Mouse (Mus musculus) neural tube, embryonic 10.5 days (tissue): ENCODE measurements around the gene Nrxn1.

ENCODE experiments used
- DNase-seq: peaks from one replicate; pipeline ENCODE4 v3.0.0-alpha.2; 2017; ENCODE audit warnings: low spot score; ENCODE audit errors: extremely low spot score

The Nrxn1 gene

DNA sequence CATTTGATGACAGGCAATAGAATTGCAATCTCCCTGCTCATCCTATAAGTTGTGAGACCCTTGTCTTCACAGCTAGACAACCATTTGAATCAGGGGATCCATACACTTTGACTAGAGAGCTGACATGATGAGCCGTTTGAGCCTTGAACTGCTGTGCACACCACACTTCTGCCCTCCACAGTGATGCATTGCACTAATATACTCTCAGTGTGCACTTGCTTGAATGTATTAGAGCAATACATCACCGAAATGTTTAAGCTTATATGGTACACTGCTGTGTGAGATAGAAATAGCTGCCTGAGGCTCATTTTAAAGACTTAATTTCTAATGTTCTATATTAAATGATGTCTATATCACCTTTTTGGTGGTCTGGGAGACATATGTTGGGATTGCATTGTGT lies 430.6 kb downstream of the Nrxn1 start:
- DNase-seq = no peak

- no peak for DNase-seq
These were observed 438.4 kb downstream of the Nrxn1 start for GRCm38 (mm10) chr17:90654506-90654905.

DNA sequence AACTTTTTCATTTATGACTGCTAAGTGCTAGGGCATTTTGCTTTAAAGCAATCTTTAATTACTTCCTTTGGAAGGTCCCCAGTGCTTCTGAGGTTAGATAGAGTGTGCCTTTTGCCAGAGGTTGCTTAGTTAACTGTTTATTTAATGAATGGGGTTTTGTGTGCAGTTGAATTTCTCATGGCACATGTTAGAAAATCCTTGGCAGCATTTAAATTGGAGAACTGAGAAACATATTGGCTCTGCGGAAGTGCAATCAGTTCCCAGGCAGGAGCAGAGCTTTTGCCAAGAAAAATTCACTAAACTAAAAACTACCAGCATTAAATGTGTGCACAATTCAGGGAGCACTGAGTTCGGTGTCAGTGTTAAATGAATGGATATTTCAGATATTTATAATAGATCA lies 439.5 kb downstream of the Nrxn1 start:
- DNase-seq = no peak

- no peak for DNase-seq
These were observed 442.6 kb downstream of the Nrxn1 start for GRCm38 (mm10) chr17:90650279-90650678.

GRCm38 (mm10) chr17:90638970-90639524 lies 453.8 kb downstream of the Nrxn1 start:
- no peak for DNase-seq

- no peak for DNase-seq
These were observed 454.6 kb downstream of the Nrxn1 start for GRCm38 (mm10) chr17:90638183-90638727.

GRCm38 (mm10) chr17:90631371-90631770 lies 461.5 kb downstream of the Nrxn1 start:
- no peak for DNase-seq

- DNase-seq = no peak
These were observed 463.0 kb downstream of the Nrxn1 start for GRCm38 (mm10) chr17:90629851-90630250.

- DNase-seq = no peak
These were observed 464.4 kb downstream of the Nrxn1 start for GRCm38 (mm10) chr17:90628469-90628868.

GRCm38 (mm10) chr17:90628004-90628403 lies 464.9 kb downstream of the Nrxn1 start:
- no peak for DNase-seq

- DNase-seq = no peak
These were observed 465.5 kb downstream of the Nrxn1 start for GRCm38 (mm10) chr17:90627395-90627794.

- no peak for DNase-seq
These were observed 468.1 kb downstream of the Nrxn1 start for GRCm38 (mm10) chr17:90624591-90625266.

DNA sequence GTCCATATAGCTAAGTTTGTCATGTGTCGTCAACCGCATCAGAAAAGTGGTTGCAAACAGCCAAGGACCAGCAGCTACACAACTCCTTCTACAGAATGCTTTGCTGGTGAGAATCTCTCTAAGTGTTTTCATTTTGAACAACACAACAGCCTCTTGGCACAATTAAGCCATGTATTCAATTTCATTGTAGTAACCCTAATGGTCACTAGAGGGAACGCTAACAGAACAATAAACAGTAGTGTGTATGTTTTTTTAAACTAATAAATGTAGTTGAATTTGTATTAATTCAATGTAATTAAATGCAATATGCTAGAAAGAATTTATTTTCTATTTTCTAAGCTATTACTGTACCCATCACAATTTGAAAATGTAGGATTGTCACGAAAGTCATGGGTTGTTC lies 471.0 kb downstream of the Nrxn1 start:
- DNase-seq = no peak

DNA sequence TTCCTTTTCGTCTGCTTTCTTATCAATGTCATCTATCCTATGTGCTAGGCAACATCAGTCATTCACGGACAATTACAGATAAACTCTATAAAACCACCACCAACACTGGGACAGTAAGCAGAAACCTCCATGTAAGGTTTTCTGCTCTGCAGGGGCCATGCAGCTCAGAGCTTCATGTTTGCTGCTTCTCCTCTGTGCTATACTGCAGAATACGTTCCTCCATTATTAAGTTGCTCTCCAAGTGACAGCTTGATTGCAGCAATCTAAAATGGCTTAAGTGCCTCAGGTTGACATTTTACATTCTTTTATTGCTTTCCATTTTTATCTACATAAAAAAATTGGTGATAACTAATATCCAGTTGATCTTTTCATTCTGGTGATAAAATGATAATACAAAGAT lies 477.9 kb downstream of the Nrxn1 start:
- no peak for DNase-seq

DNA sequence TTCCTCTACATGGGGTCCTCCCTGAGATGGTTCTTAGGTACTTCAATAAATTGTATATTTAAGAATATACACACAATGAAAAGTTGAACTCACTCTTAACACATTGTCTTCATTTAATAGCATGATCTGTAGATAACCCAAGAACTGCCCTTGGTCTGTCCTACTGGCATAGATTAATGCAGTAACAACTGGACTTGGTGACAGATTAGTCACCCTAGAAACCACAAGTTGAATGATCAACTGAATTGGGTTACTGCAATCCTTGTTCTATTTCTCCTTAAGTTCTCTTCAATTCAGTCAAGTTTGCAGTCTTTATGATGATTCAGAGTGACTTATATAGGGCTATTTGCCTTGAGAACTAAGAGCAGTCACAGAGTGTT lies 485.5 kb downstream of the Nrxn1 start:
- DNase-seq = no peak

DNA sequence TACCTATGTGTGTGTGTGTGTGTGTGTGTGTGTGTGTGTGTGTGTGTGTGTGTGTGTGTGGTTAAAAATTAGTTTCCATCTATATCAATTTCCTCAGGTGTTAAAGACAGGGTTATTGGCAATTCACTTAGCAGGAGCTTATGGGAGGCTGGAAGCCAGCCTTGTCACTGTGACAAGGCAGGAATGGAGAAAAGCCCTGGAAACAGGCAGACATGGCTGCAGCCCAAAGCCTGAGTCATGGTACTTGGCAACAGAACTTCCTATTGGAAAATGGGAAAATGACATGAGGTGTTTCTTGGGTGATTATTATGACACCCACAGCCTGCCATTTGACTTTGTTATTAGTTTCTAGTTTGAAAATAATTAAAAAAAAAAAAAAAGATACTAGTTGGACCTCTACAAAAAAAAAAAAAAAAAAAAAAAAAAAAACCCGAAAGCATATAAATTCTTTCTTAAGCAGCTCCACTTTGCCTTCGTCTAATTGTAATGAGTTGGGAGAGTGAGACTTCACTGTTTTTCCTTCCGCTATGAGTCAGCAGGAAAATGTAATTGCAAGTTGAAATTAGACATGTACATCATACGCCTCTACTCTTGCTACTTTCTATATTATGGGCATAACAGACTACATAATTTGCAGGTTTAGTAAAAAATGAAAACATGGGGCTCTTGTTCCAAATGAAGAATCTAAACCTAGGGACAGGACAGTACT lies 486.0 kb downstream of the Nrxn1 start:
- no peak for DNase-seq

DNA sequence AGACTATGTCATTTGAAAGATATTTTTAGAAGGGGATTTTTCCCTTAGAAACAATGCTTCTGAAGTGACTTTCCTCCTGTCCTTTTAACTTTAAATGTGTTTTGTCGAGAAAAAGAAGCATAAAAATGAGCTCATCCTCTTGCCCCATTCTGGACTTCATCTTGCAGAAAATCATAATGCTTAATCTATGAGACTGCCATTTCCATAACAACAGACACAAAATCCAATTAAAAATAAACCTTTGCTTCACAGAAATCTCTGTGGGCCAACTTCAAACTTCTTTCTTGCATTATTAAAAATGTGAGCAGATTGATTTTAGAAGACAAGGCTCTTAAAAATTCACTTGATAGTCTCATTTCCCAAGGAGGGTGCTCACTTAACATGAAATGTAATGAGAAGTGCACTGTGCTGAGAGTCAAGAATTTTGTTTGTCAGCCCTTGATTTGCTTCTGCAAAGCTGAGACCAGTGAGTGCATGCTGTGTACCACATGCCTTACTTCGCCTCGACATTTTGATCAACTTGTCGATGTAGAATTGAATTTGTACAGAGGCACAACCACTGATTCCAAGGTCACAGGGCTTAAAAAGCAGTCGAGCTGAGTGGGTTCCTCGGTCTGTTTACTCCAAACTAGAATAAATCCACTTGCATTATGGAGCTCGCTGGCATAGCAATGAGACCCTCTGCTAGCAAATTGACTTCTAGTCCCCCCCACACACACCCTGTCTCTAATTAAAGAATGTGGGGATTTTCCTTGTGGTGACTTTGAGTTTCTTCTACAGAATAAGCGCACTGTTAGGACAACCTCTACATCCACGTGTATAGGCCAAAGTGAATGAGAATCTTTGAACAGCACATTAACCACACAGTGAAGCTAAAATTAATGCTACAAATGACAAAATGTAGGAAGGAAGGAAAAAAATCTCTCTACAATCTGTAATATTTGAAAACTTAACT lies 493.0 kb downstream of the Nrxn1 start:
- no peak for DNase-seq

DNA sequence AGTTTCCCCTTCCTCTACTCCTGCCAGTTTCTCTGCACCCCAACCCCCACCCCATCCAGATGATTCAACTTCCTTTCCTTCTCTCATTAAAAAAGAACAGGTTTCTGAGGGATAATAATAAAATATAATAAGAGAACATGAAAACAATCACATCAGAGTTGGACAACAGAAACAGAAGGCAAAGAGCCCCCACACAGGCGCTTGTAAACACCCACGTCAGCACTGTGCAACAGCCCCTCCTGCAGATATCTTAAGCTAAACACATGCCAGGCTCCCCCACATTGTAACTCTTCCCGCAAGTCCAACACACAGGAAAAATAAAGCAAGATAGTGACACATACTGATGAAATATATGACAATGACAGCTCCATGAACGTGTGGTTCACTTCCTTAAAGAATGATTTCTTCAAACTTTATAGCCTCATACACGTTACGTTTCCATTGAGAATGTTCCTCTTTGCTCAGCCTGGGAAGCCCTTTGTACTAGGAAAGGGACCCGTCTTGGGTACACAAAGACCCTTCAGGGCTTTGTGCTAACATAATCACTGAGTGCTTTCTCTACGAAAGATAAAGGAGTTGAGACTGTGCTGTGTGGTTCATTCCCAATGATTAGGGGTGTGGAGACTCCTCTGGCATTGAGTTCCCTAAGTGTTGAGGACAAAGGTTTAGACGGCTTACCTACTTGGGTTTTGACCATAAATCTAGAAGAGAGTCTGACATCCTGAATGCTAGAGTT lies 497.9 kb downstream of the Nrxn1 start:
- no peak for DNase-seq

- no peak for DNase-seq
These were observed 506.0 kb downstream of the Nrxn1 start for GRCm38 (mm10) chr17:90586891-90587290.

DNA sequence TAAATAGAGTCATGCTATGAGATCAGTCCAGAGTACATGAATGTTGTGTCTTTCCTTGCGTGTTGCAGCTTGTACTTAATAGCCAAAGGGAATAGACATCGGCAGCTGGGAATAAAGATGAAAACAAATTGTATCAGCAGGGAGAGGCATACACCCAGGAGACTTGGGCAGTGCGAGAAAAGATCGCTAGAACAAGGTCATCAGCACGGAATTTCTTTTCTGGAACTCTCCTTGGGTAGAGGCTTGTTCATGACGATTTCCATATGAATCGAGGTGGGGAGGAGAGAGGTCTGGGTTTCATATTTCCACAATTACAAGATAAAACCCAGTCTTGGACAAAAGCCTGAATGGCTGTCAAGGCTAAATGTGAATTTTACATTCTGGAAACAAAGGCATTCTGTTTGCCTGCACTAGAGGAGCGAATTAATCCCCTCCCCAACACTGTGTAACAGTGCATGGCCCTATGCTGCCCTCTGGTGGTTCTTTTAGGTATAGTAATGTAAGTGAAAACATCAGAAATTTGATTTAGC lies 508.1 kb downstream of the Nrxn1 start:
- peak; percentile 20 for DNase-seq
